Comparison of ENCODE assay signal across 20 mouse cellular contexts in genomic region chr13:52674839-52675238, GRCm38 (mm10).
A peak's percentile ranks its signal among the peaks of the same experiment; 100 is the strongest.
DNase-seq lines count a peak whose midpoint lies in the region; ATAC-seq and TF ChIP-seq lines count a peak whose summit lies in the region.
"Had no signal": no experiment of that assay in that cellular context is flagged by ENCODE, and none has a peak within 500 bp of the region (broad histone marks: within the 10 kb centered on the region; RNA-seq: fewer than 3 reads in every experiment).

No protein-coding gene starts in this region.

- 38% methylated on average over 12 of the region's 12 CpGs for WGBS in intestine, embryonic 15.5 days
- 29% methylated on average over 12 of the region's 12 CpGs for WGBS in intestine, postnatal 0 days
- 21% methylated on average over 12 of the region's 12 CpGs for WGBS in liver, embryonic 11.5 days
- WGBS in kidney, embryonic 14.5 days: 54% methylated on average over 12 of the region's 12 CpGs

- no peaks in the 10 kb centered on the region for H3K36me3 ChIP-seq in intestine, embryonic 15.5 days
- H3K36me3 ChIP-seq in intestine, postnatal 0 days (ENCODE audit: control insufficient read depth, insufficient read depth): no peaks in the 10 kb centered on the region
- no peaks in the 10 kb centered on the region for H3K36me3 ChIP-seq in liver, embryonic 11.5 days (ENCODE audit: control insufficient read depth, insufficient read depth, low read length)
- no peaks in the 10 kb centered on the region for H3K36me3 ChIP-seq in kidney, embryonic 14.5 days (ENCODE audit: control insufficient read depth, insufficient read depth, low read length)
- H3K36me3 ChIP-seq: embryonic facial prominence, embryonic 13.5 days; heart, embryonic 13.5 days; hindbrain, embryonic 15.5 days had no signal

- H3K4me3 ChIP-seq in intestine, embryonic 15.5 days (replicated peaks): no peak overlapping the region
- no peak overlapping the region for H3K4me3 ChIP-seq in intestine, postnatal 0 days (ENCODE audit: low read depth, low read length)
- H3K4me3 ChIP-seq in embryonic fibroblast, embryonic 13.5 days (ENCODE audit: insufficient read depth, low read length): no peak overlapping the region
- H3K4me3 ChIP-seq in liver, embryonic 11.5 days (ENCODE audit: low read depth, low read length): no peak overlapping the region
- H3K4me3 ChIP-seq in kidney, embryonic 14.5 days (ENCODE audit: low read length): no peak overlapping the region
- H3K4me3 ChIP-seq: embryonic facial prominence, embryonic 13.5 days; heart, embryonic 13.5 days; hindbrain, embryonic 15.5 days had no signal

- H3K9ac ChIP-seq in intestine, embryonic 15.5 days: no peak overlapping the region
- no peak overlapping the region for H3K9ac ChIP-seq in intestine, postnatal 0 days (ENCODE audit: low read depth, low read length)
- H3K9ac ChIP-seq in liver, embryonic 11.5 days (ENCODE audit: low read depth, low read length): no peak overlapping the region
- H3K9ac ChIP-seq in kidney, embryonic 14.5 days (ENCODE audit: low read depth, low read length): no peak overlapping the region
- H3K9ac ChIP-seq: embryonic facial prominence, embryonic 13.5 days; heart, embryonic 13.5 days; hindbrain, embryonic 15.5 days had no signal

- no peak for TF ChIP-seq POLR2A in embryonic fibroblast, embryonic 13.5 days (IDR thresholded peaks at IDR 0.05; ENCODE audit: low read depth, low read length)

- H3K4me2 ChIP-seq in intestine, embryonic 15.5 days (replicated peaks): no peak overlapping the region
- H3K4me2 ChIP-seq in intestine, postnatal 0 days (replicated peaks; ENCODE audit: low read depth): no peak overlapping the region
- no peak overlapping the region for H3K4me2 ChIP-seq in liver, embryonic 11.5 days
- H3K4me2 ChIP-seq in kidney, embryonic 14.5 days (replicated peaks; ENCODE audit: low read depth, low read length): no peak overlapping the region
- H3K4me2 ChIP-seq: embryonic facial prominence, embryonic 13.5 days; heart, embryonic 13.5 days; hindbrain, embryonic 15.5 days had no signal

- TF ChIP-seq CTCF in intestine, postnatal 0 days (IDR thresholded peaks at IDR 0.05; ENCODE audit: low read depth): no peak
- no peak for TF ChIP-seq CTCF in embryonic fibroblast, embryonic 13.5 days (IDR thresholded peaks at IDR 0.05; ENCODE audit: borderline replicate concordance, insufficient read depth, low read length)

- peak; percentile 28; the same call in 1 of the 2 replicates for ATAC-seq in intestine, embryonic 15.5 days
- no peak for ATAC-seq in intestine, postnatal 0 days
- peak; percentile 56; the same call in 1 of the 2 replicates for ATAC-seq in liver, embryonic 11.5 days (replicated peaks; ENCODE audit: low FRiP score)
- ATAC-seq in megakaryocyte, adult 5-6 weeks (ENCODE audit: poor library complexity, severe bottlenecking): no peak
- ATAC-seq in kidney, embryonic 14.5 days (ENCODE audit: low FRiP score, low TSS enrichment): no peak
- ATAC-seq: activated CD4-positive, CD25-positive, alpha-beta regulatory T cell, adult 4 months; forebrain, embryonic 14.5 days had no signal

- H3K27ac ChIP-seq in intestine, embryonic 15.5 days: no peak overlapping the region
- H3K27ac ChIP-seq in intestine, postnatal 0 days (ENCODE audit: low read depth, low read length): no peak overlapping the region
- peak overlapping the region; percentile 55; the same call in 1 of the 2 replicates for H3K27ac ChIP-seq in embryonic fibroblast, embryonic 13.5 days (ENCODE audit: insufficient read depth, low read length)
- H3K27ac ChIP-seq in liver, embryonic 11.5 days (ENCODE audit: low read depth, low read length): no peak overlapping the region
- H3K27ac ChIP-seq in kidney, embryonic 14.5 days (ENCODE audit: low read depth, low read length): no peak overlapping the region
- H3K27ac ChIP-seq: embryonic facial prominence, embryonic 13.5 days; heart, embryonic 13.5 days; hindbrain, embryonic 15.5 days had no signal

- no peaks in the 10 kb centered on the region for H3K27me3 ChIP-seq in intestine, embryonic 15.5 days (replicated peaks)
- no peaks in the 10 kb centered on the region for H3K27me3 ChIP-seq in intestine, postnatal 0 days (replicated peaks; ENCODE audit: control insufficient read depth, insufficient read depth, low read length)
- no peaks in the 10 kb centered on the region for H3K27me3 ChIP-seq in liver, embryonic 11.5 days (replicated peaks; ENCODE audit: control insufficient read depth, insufficient read depth, low read length)
- H3K27me3 ChIP-seq in kidney, embryonic 14.5 days (ENCODE audit: control insufficient read depth, insufficient read depth, low read length): no peaks in the 10 kb centered on the region
- H3K27me3 ChIP-seq: embryonic facial prominence, embryonic 13.5 days; heart, embryonic 13.5 days; hindbrain, embryonic 15.5 days; Patski had no signal

- no peaks in the 10 kb centered on the region for H3K9me3 ChIP-seq in intestine, embryonic 15.5 days
- no peaks in the 10 kb centered on the region for H3K9me3 ChIP-seq in intestine, postnatal 0 days (ENCODE audit: control insufficient read depth)
- H3K9me3 ChIP-seq in liver, embryonic 11.5 days (ENCODE audit: control insufficient read depth, low read length): no peaks in the 10 kb centered on the region
- 0 out of 2 replicates have a peak, but pooled peaks cover 3% of the 10 kb centered on the region for H3K9me3 ChIP-seq in kidney, embryonic 14.5 days (ENCODE audit: control insufficient read depth, low read length)
- H3K9me3 ChIP-seq: embryonic facial prominence, embryonic 13.5 days; hindbrain, embryonic 15.5 days had no signal

- peaks cover 5% of the 10 kb centered on the region; the same call in 1 of the 2 replicates for H3K4me1 ChIP-seq in intestine, embryonic 15.5 days (replicated peaks)
- H3K4me1 ChIP-seq in intestine, postnatal 0 days (replicated peaks; ENCODE audit: control insufficient read depth, insufficient read depth, low read length): no peaks in the 10 kb centered on the region; the same call in 1 of the 2 replicates
- peaks cover 28% of the 10 kb centered on the region for H3K4me1 ChIP-seq in embryonic fibroblast, embryonic 13.5 days (ENCODE audit: control insufficient read depth, insufficient read depth, low read length)
- no peaks in the 10 kb centered on the region; the same call in 1 of the 2 replicates for H3K4me1 ChIP-seq in liver, embryonic 11.5 days (replicated peaks; ENCODE audit: control insufficient read depth, insufficient read depth, low read length)
- no peaks in the 10 kb centered on the region for H3K4me1 ChIP-seq in kidney, embryonic 14.5 days (ENCODE audit: control insufficient read depth, insufficient read depth, low read length)
- H3K4me1 ChIP-seq: hindbrain, embryonic 15.5 days had no signal

- no peak for DNase-seq in liver, embryonic 11.5 days (ENCODE audit: low spot score)
- DNase-seq in embryo, embryonic 11 days: no peak
- DNase-seq: adrenal gland, postnatal 25 days; cerebellum, adult 11 months; cerebellum, adult 8-10 months; cerebellum, postnatal 14 days; gastrocnemius, postnatal 36 days; heart, adult 11 months; heart, postnatal 36 days had no signal

Comparison
In these comparisons a context has a peak if more than half of its experiments do, and no peak if none do; other contexts are left out.
1. ATAC-seq: peak in intestine, embryonic 15.5 days (single experiment) and liver, embryonic 11.5 days (single experiment); none in intestine, postnatal 0 days (single experiment), megakaryocyte, adult 5-6 weeks (single experiment) and kidney, embryonic 14.5 days (single experiment).